Comparison of ENCODE assay signal across 9 mouse cellular contexts in the genomic region with DNA sequence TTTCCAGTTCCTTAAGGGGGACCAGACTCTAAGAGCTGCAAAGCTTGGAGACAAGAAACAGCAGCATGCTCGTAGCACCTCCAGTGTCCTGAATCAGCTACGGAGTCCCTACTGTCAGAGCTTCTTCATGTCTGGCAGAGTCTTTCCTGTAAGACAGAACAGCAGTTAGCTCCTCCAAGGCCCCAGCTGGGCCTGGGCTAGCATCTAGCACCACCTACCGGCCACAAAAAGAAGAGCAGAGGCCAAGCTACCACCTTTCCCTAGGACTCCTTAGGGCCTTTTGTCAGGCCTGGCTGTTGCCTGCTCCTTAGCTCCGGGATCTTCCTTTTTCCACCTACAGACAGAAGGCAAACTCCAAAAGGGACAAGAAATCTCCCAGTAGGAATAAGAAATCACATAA.
DNase-seq lines count a peak whose midpoint lies in the region; ATAC-seq lines count a peak whose summit lies in the region.
"Had no signal": no experiment of that assay in that cellular context is flagged by ENCODE, and none has a peak within 500 bp of the region (broad histone marks: within the 10 kb centered on the region; RNA-seq: fewer than 3 reads in every experiment).

No protein-coding gene starts in this region.

- H3K9ac ChIP-seq in embryonic facial prominence, embryonic 14.5 days (ENCODE audit: low read depth, low read length): no peak overlapping the region
- H3K9ac ChIP-seq: heart, embryonic 13.5 days had no signal

- no peak overlapping the region for H3K27ac ChIP-seq in embryonic facial prominence, embryonic 14.5 days (replicated peaks; ENCODE audit: low read depth, low read length)
- H3K27ac ChIP-seq: heart, embryonic 13.5 days had no signal

- no peaks in the 10 kb centered on the region for H3K9me3 ChIP-seq in embryonic facial prominence, embryonic 14.5 days (ENCODE audit: control insufficient read depth, low read length)
- H3K9me3 ChIP-seq: heart, embryonic 13.5 days had no signal

- H3K4me3 ChIP-seq in embryonic facial prominence, embryonic 14.5 days (ENCODE audit: low read depth, low read length): no peak overlapping the region
- H3K4me3 ChIP-seq: heart, embryonic 13.5 days had no signal

- H3K27me3 ChIP-seq in embryonic facial prominence, embryonic 14.5 days (replicated peaks; ENCODE audit: control insufficient read depth, insufficient read depth, low read length): peaks cover 19% of the 10 kb centered on the region; the same call in 1 of the 2 replicates

- no peak overlapping the region for H3K4me2 ChIP-seq in embryonic facial prominence, embryonic 14.5 days (ENCODE audit: low read depth, low read length)
- H3K4me2 ChIP-seq: heart, embryonic 13.5 days had no signal

- DNase-seq in ES-CJ7 (ENCODE audit: low read depth, low spot score): peak; percentile 72
- peak; percentile 17 to 30 for DNase-seq in adrenal gland, postnatal 4 days (ENCODE audit: low spot score in 2 of 2)
- peak; percentile 75 for DNase-seq in embryonic facial prominence, embryonic 14.5 days (ENCODE audit: low spot score)
- DNase-seq in large intestine, adult 2 months (ENCODE audit: low read depth, low spot score): peak; percentile 6
- DNase-seq in lung, postnatal 14 days: peak; percentile 51
- peak; percentile 77 for DNase-seq in retina, postnatal 1 day
- DNase-seq in urinary bladder, adult 2 months (ENCODE audit: low spot score): peak; percentile 33

- 5% methylated on average over 4 of the region's 4 CpGs for WGBS in embryonic facial prominence, embryonic 14.5 days
- WGBS in large intestine, adult 2 months: 8% methylated on average over 4 of the region's 4 CpGs

- ATAC-seq in embryonic facial prominence, embryonic 14.5 days (ENCODE audit: low read depth): peak; percentile 84
- peak; percentile 74 to 79 for ATAC-seq in hematopoietic stem cell, adult 5-6 weeks (replicated peaks in 1 of 2; ENCODE audit: insufficient read depth in 1 of 2, low FRiP score in 2 of 2, low TSS enrichment in 1 of 2, low read depth in 1 of 2, poor library complexity in 2 of 2, severe bottlenecking in 2 of 2)

- peaks cover 7% of the 10 kb centered on the region for H3K4me1 ChIP-seq in embryonic facial prominence, embryonic 14.5 days (ENCODE audit: control insufficient read depth, insufficient read depth, low read length)
- H3K4me1 ChIP-seq: heart, embryonic 13.5 days had no signal

- H3K36me3 ChIP-seq in embryonic facial prominence, embryonic 14.5 days (ENCODE audit: control insufficient read depth, insufficient read depth, low read length): no peaks in the 10 kb centered on the region
- H3K36me3 ChIP-seq: heart, embryonic 13.5 days had no signal

Comparison
In these comparisons a context has a peak if more than half of its experiments do, and no peak if none do; other contexts are left out.
1. DNase-seq: peak in every context shown above with its lines; median percentile 77 in retina, postnatal 1 day; 75 in embryonic facial prominence, embryonic 14.5 days; 72 in ES-CJ7; 51 in lung, postnatal 14 days; 33 in urinary bladder, adult 2 months; 24 in adrenal gland, postnatal 4 days; 6 in large intestine, adult 2 months.